Mouse (Mus musculus): ENCODE data around the gene Rcor3. TPM values are rescaled to one million over a fixed set of nuclear protein-coding genes. Genes with fewer than 3 reads are reported as not detected.
A peak's percentile ranks its signal among the peaks of the same experiment; 100 is the strongest.

The Rcor3 gene
- polyA plus RNA-seq, 1 experiment from 2014 or later = 31.0 TPM

GRCm38 (mm10) chr1:192094451-192095170, 43.3 kb downstream of the Rcor3 start:
- no peak overlapping the region for H3K4me2 ChIP-seq
- H3K27ac ChIP-seq (ENCODE audit: low read depth) = no peak overlapping the region
- peak; percentile 87 for DNase-seq
- H3K9me3 ChIP-seq (ENCODE audit: low read depth, low read length) = no peaks in the 10 kb centered on the region
- 57% methylated on average over 13 of the region's 13 CpGs for WGBS
- no peak for ATAC-seq (ENCODE audit: insufficient read depth)
- H3K36me3 ChIP-seq (ENCODE audit: insufficient read depth) = peaks cover 16% of the 10 kb centered on the region; the same call in 1 of the 2 replicates
- peaks cover 6% of the 10 kb centered on the region; the same call in 1 of the 2 replicates for H3K4me1 ChIP-seq (ENCODE audit: insufficient read depth)
- peaks cover 7% of the 10 kb centered on the region; the same call in 1 of the 2 replicates for H3K27me3 ChIP-seq (ENCODE audit: insufficient read depth, low read length)
- H3K9ac ChIP-seq = no peak overlapping the region
- no peak overlapping the region for H3K4me3 ChIP-seq (ENCODE audit: low read depth, low read length)
- peak; percentile 78 for TF ChIP-seq CTCF (IDR thresholded peaks at IDR 0.05; ENCODE audit: low read depth)

- Histone ChIP-seq H3K27ac (ENCODE audit: low read depth) (no peak overlapping the region), H3K9me3 (ENCODE audit: low read depth, low read length) (no peaks in the 10 kb centered on the region), H3K36me3 (ENCODE audit: insufficient read depth) (peaks cover 7% of the 10 kb centered on the region; the same call in 1 of the 2 replicates), H3K4me3 (ENCODE audit: low read depth, low read length) (peak overlapping the region; percentile 67), H3K4me1 (ENCODE audit: insufficient read depth) (peaks cover 6% of the 10 kb centered on the region; the same call in 1 of the 2 replicates), H3K4me2 (peak overlapping the region; percentile 70), H3K27me3 (ENCODE audit: insufficient read depth, low read length) (peaks cover 7% of the 10 kb centered on the region; the same call in 1 of the 2 replicates), H3K9ac (no peak overlapping the region)
- peak; percentile 96 for TF ChIP-seq CTCF (IDR thresholded peaks at IDR 0.05; ENCODE audit: low read depth)
- ATAC-seq (ENCODE audit: insufficient read depth) = peak; percentile 85
- DNase-seq = peak; percentile 94
- 29% methylated on average over 16 of the region's 16 CpGs for WGBS
These were observed 44.8 kb downstream of the Rcor3 start for GRCm38 (mm10) chr1:192092879-192093660.

- H3K36me3 ChIP-seq (ENCODE audit: insufficient read depth) = peaks cover 3% of the 10 kb centered on the region; the same call in 1 of the 2 replicates
- peak within 1 kb of the TSS; percentile 70 for H3K4me2 ChIP-seq
- WGBS = 1% methylated on average over 63 of the region's 63 CpGs
- peak within 1 kb of the TSS; percentile 56 for H3K27ac ChIP-seq (ENCODE audit: low read depth)
- H3K4me1 ChIP-seq (ENCODE audit: insufficient read depth) = peaks cover 7% of the 10 kb centered on the region
- DNase-seq (peak; percentile 98), ATAC-seq (ENCODE audit: insufficient read depth) (peak; percentile 97)
- H3K27me3 ChIP-seq (ENCODE audit: insufficient read depth, low read length) = peaks cover 7% of the 10 kb centered on the region; the same call in 1 of the 2 replicates
- no peaks in the 10 kb centered on the region for H3K9me3 ChIP-seq (ENCODE audit: low read depth, low read length)
- peak within 1 kb of the TSS; percentile 67 for H3K4me3 ChIP-seq (ENCODE audit: low read depth, low read length)
- H3K9ac ChIP-seq = peak within 1 kb of the TSS; percentile 78
- TF ChIP-seq CTCF (IDR thresholded peaks at IDR 0.05; ENCODE audit: low read depth) = no peak
These were observed 45.8 kb downstream of the Rcor3 start, which contains the start of gene Traf5 for GRCm38 (mm10) chr1:192091806-192092772. Gene Traf5, minus strand, starts transcription at chr1:192092559.

- Histone ChIP-seq H3K4me2 (peak overlapping the region; percentile 70), H3K27me3 (ENCODE audit: insufficient read depth, low read length) (peaks cover 7% of the 10 kb centered on the region; the same call in 1 of the 2 replicates), H3K9ac (peak overlapping the region; percentile 78; the same call in 1 of the 2 replicates), H3K36me3 (ENCODE audit: insufficient read depth) (peaks cover 3% of the 10 kb centered on the region; the same call in 1 of the 2 replicates), H3K9me3 (ENCODE audit: low read depth, low read length) (no peaks in the 10 kb centered on the region), H3K4me3 (ENCODE audit: low read depth, low read length) (peak overlapping the region; percentile 67), H3K4me1 (ENCODE audit: insufficient read depth) (peaks cover 13% of the 10 kb centered on the region), H3K27ac (ENCODE audit: low read depth) (no peak overlapping the region)
- ATAC-seq (ENCODE audit: insufficient read depth) = no peak
- TF ChIP-seq CTCF (IDR thresholded peaks at IDR 0.05; ENCODE audit: low read depth) = no peak
- 66% methylated on average over 11 of the region's 11 CpGs for WGBS
- DNase-seq = no peak
These were observed 46.9 kb downstream of the Rcor3 start for GRCm38 (mm10) chr1:192090689-192091567.

- ATAC-seq (ENCODE audit: insufficient read depth) = no peak
These were observed 47.6 kb downstream of the Rcor3 start for GRCm38 (mm10) chr1:192090281-192090680.

More at GRCm38 (mm10) chr1:192090281-192090680, 47.6 kb downstream of the Rcor3 start:
- Histone ChIP-seq H3K36me3 (ENCODE audit: insufficient read depth) (peaks cover 3% of the 10 kb centered on the region; the same call in 1 of the 2 replicates), H3K27ac (ENCODE audit: low read depth) (no peak overlapping the region), H3K4me2 (peak overlapping the region; percentile 70), H3K4me1 (ENCODE audit: insufficient read depth) (peaks cover 13% of the 10 kb centered on the region), H3K27me3 (ENCODE audit: insufficient read depth, low read length) (peaks cover 7% of the 10 kb centered on the region; the same call in 1 of the 2 replicates), H3K9ac (0 out of 2 replicates have a peak overlapping the region, but pooled peaks have one; percentile 78), H3K4me3 (ENCODE audit: low read depth, low read length) (no peak overlapping the region), H3K9me3 (ENCODE audit: low read depth, low read length) (no peaks in the 10 kb centered on the region)
- 79% methylated on average over 3 of the region's 3 CpGs for WGBS
- TF ChIP-seq CTCF (IDR thresholded peaks at IDR 0.05; ENCODE audit: low read depth) = no peak
- DNase-seq = no peak

Measured in lung, embryonic 14.5 days (tissue).